Mouse (Mus musculus): ENCODE data around the gene Apc2.

DNA sequence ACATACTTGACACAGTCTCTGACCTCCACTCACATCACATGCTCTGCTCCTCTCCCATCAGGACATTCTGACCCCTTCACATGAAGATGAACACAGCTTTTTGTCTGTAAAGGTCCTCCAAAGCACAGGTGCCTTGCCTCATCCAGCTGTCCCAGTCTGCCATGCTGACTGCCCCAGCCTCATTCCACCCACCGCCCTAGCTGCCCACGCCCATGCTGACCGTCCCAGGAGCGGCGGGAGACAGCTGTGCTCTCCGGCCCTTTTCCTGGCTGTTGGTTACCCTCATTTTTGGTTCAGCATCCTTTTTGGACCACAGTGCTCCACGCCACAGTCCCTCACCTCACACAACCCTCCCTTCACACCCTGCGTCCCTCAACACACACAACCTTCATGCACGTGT is 17.4 kb upstream of the Apc2 start:
- TF ChIP-seq CTCF (IDR thresholded peaks at IDR 0.05) (no peak), EP300 (IDR thresholded peaks at IDR 0.05; ENCODE audit: insufficient read depth, low read depth, low read length) (no peak), POLR2A (IDR thresholded peaks at IDR 0.05; ENCODE audit: insufficient read depth, low read depth, low read length) (no peak)
